Mouse (Mus musculus): ENCODE results near the gene Zzz3. TPM values are rescaled to one million over a fixed set of nuclear protein-coding genes. Genes with fewer than 3 reads are reported as not detected.

The Zzz3 gene
- total RNA-seq, 2 experiments from 2014 or later: 49.5 to 52.6 TPM

GRCm38 (mm10) chr3:152403827-152404226 lies 8.6 kb downstream of the Zzz3 start:
- intact Hi-C loops (cut with DNase I): no loop called here
- H3K27ac ChIP-seq: no peak overlapping the region
- no peak for TF ChIP-seq CTCF (IDR thresholded peaks at IDR 0.05)
- H3K4me3 ChIP-seq: no peak overlapping the region
- DNase-seq (ENCODE audit: extremely low spot score in 1 of 2, low spot score in 2 of 2): no peak

- no peak for DNase-seq (ENCODE audit: extremely low spot score in 1 of 2, low spot score in 2 of 2)
- H3K27ac ChIP-seq: peak overlapping the region; percentile 24; the same call in 1 of the 2 replicates
- TF ChIP-seq CTCF (IDR thresholded peaks at IDR 0.05): no peak; the same call in none of the 2 replicates
Observed at GRCm38 (mm10) chr3:152405420-152405819, 10.1 kb downstream of the Zzz3 start.

GRCm38 (mm10) chr3:152405978-152406640 lies 10.8 kb downstream of the Zzz3 start:
- no peak overlapping the region for H3K4me3 ChIP-seq
- intact Hi-C loops (cut with DNase I): no loop called here

More at GRCm38 (mm10) chr3:152405420-152405819, 10.1 kb downstream of the Zzz3 start:
- no peak overlapping the region for H3K4me3 ChIP-seq
- intact Hi-C loops (cut with DNase I): no loop called here

GRCm38 (mm10) chr3:152410980-152411551 lies 15.8 kb downstream of the Zzz3 start:
- Histone ChIP-seq H3K27ac (no peak overlapping the region; the same call in 1 of the 2 replicates), H3K4me3 (no peak overlapping the region)
- TF ChIP-seq CTCF (IDR thresholded peaks at IDR 0.05): no peak
- DNase-seq (ENCODE audit: extremely low spot score in 1 of 2, low spot score in 2 of 2): no peak
- intact Hi-C loops (cut with DNase I): no loop called here

More at GRCm38 (mm10) chr3:152405978-152406640, 10.8 kb downstream of the Zzz3 start:
- no peak for DNase-seq (ENCODE audit: extremely low spot score in 1 of 2, low spot score in 2 of 2)
- H3K27ac ChIP-seq: no peak overlapping the region
- no peak for TF ChIP-seq CTCF (IDR thresholded peaks at IDR 0.05)

- Histone ChIP-seq H3K27ac (no peak overlapping the region), H3K4me3 (no peak overlapping the region)
- TF ChIP-seq CTCF (IDR thresholded peaks at IDR 0.05): no peak
- no peak for DNase-seq (ENCODE audit: extremely low spot score in 1 of 2, low spot score in 2 of 2)
- intact Hi-C loops (cut with DNase I): no loop called here
Observed at GRCm38 (mm10) chr3:152412362-152412761, 17.1 kb downstream of the Zzz3 start.

GRCm38 (mm10) chr3:152428925-152429324 lies 33.7 kb downstream of the Zzz3 start:
- no peak for DNase-seq (ENCODE audit: extremely low spot score in 1 of 2, low spot score in 2 of 2)
- Histone ChIP-seq H3K4me3 (no peak overlapping the region), H3K27ac (no peak overlapping the region)
- intact Hi-C loops (cut with DNase I): no loop called here
- TF ChIP-seq CTCF (IDR thresholded peaks at IDR 0.05): no peak

- TF ChIP-seq CTCF (IDR thresholded peaks at IDR 0.05): no peak
- no peak for DNase-seq (ENCODE audit: extremely low spot score in 1 of 2, low spot score in 2 of 2)
- no peak overlapping the region for H3K27ac ChIP-seq
- intact Hi-C loops (cut with DNase I): no loop called here
- no peak overlapping the region for H3K4me3 ChIP-seq
Observed at GRCm38 (mm10) chr3:152432677-152433076, 37.4 kb downstream of the Zzz3 start.

GRCm38 (mm10) chr3:152435590-152435989 lies 40.3 kb downstream of the Zzz3 start:
- H3K4me3 ChIP-seq: no peak overlapping the region
- no peak for TF ChIP-seq CTCF (IDR thresholded peaks at IDR 0.05)
- no peak for DNase-seq (ENCODE audit: extremely low spot score in 1 of 2, low spot score in 2 of 2)
- no peak overlapping the region for H3K27ac ChIP-seq
- intact Hi-C loops (cut with DNase I): no loop called here

GRCm38 (mm10) chr3:152438068-152438467 lies 42.8 kb downstream of the Zzz3 start:
- no peak overlapping the region for H3K27ac ChIP-seq
- intact Hi-C loops (cut with DNase I): no loop called here
- no peak for DNase-seq (ENCODE audit: extremely low spot score in 1 of 2, low spot score in 2 of 2)
- H3K4me3 ChIP-seq: no peak overlapping the region
- TF ChIP-seq CTCF (IDR thresholded peaks at IDR 0.05): no peak

- Histone ChIP-seq H3K27ac (no peak overlapping the region), H3K4me3 (no peak overlapping the region)
- no peak for TF ChIP-seq CTCF (IDR thresholded peaks at IDR 0.05)
- DNase-seq (ENCODE audit: extremely low spot score in 1 of 2, low spot score in 2 of 2): no peak
- intact Hi-C loops (cut with DNase I): no loop called here
Observed at GRCm38 (mm10) chr3:152442795-152443194, 47.5 kb downstream of the Zzz3 start.

- Histone ChIP-seq H3K4me3 (no peak overlapping the region), H3K27ac (no peak overlapping the region)
- TF ChIP-seq CTCF (IDR thresholded peaks at IDR 0.05): no peak
- intact Hi-C loops (cut with DNase I): no loop called here
- DNase-seq (ENCODE audit: extremely low spot score in 1 of 2, low spot score in 2 of 2): no peak
Observed at GRCm38 (mm10) chr3:152444114-152444513, 48.8 kb downstream of the Zzz3 start.

- no peak overlapping the region for H3K4me3 ChIP-seq
- no peak for DNase-seq (ENCODE audit: extremely low spot score in 1 of 2, low spot score in 2 of 2)
- intact Hi-C loops (cut with DNase I): no loop called here
- H3K27ac ChIP-seq: no peak overlapping the region
- TF ChIP-seq CTCF (IDR thresholded peaks at IDR 0.05): no peak
Observed at GRCm38 (mm10) chr3:152446966-152447365, 51.7 kb downstream of the Zzz3 start.

GRCm38 (mm10) chr3:152453163-152453562 lies 57.9 kb downstream of the Zzz3 start:
- intact Hi-C loops (cut with DNase I): no loop called here
- Histone ChIP-seq H3K27ac (no peak overlapping the region), H3K4me3 (no peak overlapping the region)
- DNase-seq (ENCODE audit: extremely low spot score in 1 of 2, low spot score in 2 of 2): no peak
- TF ChIP-seq CTCF (IDR thresholded peaks at IDR 0.05): no peak
